Mouse (Mus musculus) heart, embryonic 14.5 days (tissue): ENCODE data around the gene Rapgef2. TPM values are rescaled to one million over a fixed set of nuclear protein-coding genes. Genes with fewer than 3 reads are reported as not detected.
"Not testable (repeated sequence)": the region's sequence is repeated elsewhere in the genome, so short reads cannot be mapped to it uniquely, and the experiment has no call there.

ENCODE experiments used
- ATAC-seq: fragments of 200-750 bp; cut with Nextera tagmentation; 2 replicates; pipeline ENCODE4 v1.8.0; 2017; ENCODE audit warnings: low read depth, moderate TSS enrichment; ENCODE audit not compliant: insufficient number of reproducible peaks, insufficient read depth, low FRiP score
- H3K27ac ChIP-seq, 2 experiments: fragments of 200-500 bp in 1 of 2; fragments of 300-500 bp in 1 of 2; sonication (generic) in 1 of 2; replicated peaks in 1 of 2; 2 replicates each; pipeline ENCODE4 v1.5.1; 2012 to 2014; ENCODE audit warnings: low read depth in 2 of 2, low read length in 2 of 2, control low read depth in 1 of 2, mild to moderate bottlenecking in 1 of 2, mixed read lengths in 1 of 2; ENCODE audit not compliant: control insufficient read depth in 1 of 2, insufficient read depth in 1 of 2
- H3K27me3 ChIP-seq: fragments of 300-500 bp; sonication (generic); 2 replicates; pipeline ENCODE4 v1.6.1; 2014; ENCODE audit warnings: mild to moderate bottlenecking, low read length, control low read depth; ENCODE audit not compliant: control insufficient read depth, insufficient read depth
- H3K36me3 ChIP-seq: fragments of 300-500 bp; sonication (generic); 2 replicates; pipeline ENCODE4 v1.6.1; 2014; ENCODE audit warnings: mild to moderate bottlenecking, control low read depth, low read length, mixed read lengths; ENCODE audit not compliant: control insufficient read depth, insufficient read depth
- H3K4me1 ChIP-seq, 2 experiments: fragments of 200-500 bp in 1 of 2; fragments of 300-500 bp in 1 of 2; sonication (generic) in 1 of 2; 2 replicates each; pipeline ENCODE4 v1.6.1; 2012 to 2014; ENCODE audit warnings: low read length in 2 of 2, control low read depth in 1 of 2, mixed read lengths in 1 of 2; ENCODE audit not compliant: control insufficient read depth in 2 of 2, insufficient read depth in 2 of 2
- H3K4me2 ChIP-seq: fragments of 300-500 bp; sonication (generic); 2 replicates; pipeline ENCODE4 v1.6.1; 2014; ENCODE audit warnings: mild to moderate bottlenecking, low read length
- H3K4me3 ChIP-seq, 2 experiments: fragments of 200-500 bp in 1 of 2; fragments of 300-500 bp in 1 of 2; sonication (generic) in 1 of 2; 2 replicates each; pipeline ENCODE4 v1.5.1; 2012 to 2014; ENCODE audit warnings: low read length in 2 of 2, mild to moderate bottlenecking in 2 of 2, control low read depth in 1 of 2, low read depth in 1 of 2, moderate library complexity in 1 of 2; ENCODE audit not compliant: control insufficient read depth in 1 of 2, insufficient read depth in 1 of 2
- H3K9ac ChIP-seq: fragments of 300-500 bp; sonication (generic); 2 replicates; pipeline ENCODE4 v1.6.1; 2014; ENCODE audit warnings: mild to moderate bottlenecking, low read length
- H3K9me3 ChIP-seq: fragments of 300-500 bp; sonication (generic); 2 replicates; pipeline ENCODE4 v1.6.1; 2016; ENCODE audit warnings: low read length, control low read depth; ENCODE audit not compliant: control insufficient read depth
- WGBS: fragments of 180-500 bp; shearing (Covaris S2); extraction: QIAGEN DNeasy Blood & Tissue Kit; methylation state at CpG from one replicate; pipeline ENCODE4 v1.1.7; 2014; 5-methylcytosine and 5-hydroxymethylcytosine counted together
- polyA plus RNA-seq: library from polyadenylated mRNA; unstranded; fragments of >200 nt; fragmentation: Nextera tagmentation; extraction: Ambion mirVana; gene quantifications from 2 replicates; pipeline ENCODE4 v1.2.1, GENCODE M21; 2014

Rapgef2 gene
- polyA plus RNA-seq, 1 experiment from 2014 or later, result 7.3 TPM

DNA sequence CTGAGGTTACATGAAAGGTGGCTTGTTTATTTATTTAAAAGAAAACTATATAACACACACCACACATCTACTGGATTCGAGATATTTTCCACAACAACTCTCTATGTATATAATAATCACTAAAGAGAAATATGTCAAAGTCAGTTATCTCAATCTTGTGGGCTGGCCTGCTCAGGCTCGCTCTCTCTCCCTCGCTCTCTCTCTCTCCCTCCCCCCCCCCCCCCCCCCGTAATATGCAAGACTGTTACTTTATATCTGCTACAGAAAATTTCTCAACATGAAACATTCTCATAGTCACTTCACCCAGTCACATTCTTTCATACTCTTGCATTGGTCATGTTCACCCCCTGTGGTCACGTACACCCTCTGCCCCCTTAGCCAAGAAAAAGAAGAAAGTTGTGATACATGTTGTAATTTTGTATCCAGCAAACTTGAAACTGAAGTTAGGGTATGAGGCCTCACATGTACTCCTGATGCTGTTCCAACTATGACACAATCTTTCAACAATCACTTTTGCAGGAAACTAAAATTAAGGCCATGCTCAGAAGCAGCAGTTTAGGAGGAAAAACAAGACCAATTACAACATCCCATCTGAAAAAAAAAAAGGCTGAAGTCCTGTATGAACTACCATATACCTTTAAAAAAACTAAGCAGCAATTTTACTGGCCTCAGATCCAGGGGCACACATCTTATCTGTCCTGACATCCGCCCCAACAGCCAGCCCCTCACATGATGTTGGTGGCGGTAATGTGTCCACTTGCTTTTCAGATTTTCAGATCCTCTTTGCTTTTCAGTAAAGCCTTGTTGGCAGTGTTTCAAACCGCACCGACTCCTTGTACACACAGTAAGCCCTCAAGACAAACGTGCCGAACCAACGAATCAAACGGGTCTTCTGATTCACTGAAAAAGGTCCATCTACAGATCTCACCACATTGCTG is 52.6 kb downstream of the Rapgef2 start:
- WGBS, result 59% methylated on average over 13 of the region's 13 CpGs
- Histone ChIP-seq H3K9me3 (no peaks in the 10 kb centered on the region), H3K27me3 (no peaks in the 10 kb centered on the region), H3K27ac (peak overlapping the region; percentile 47 to 50; a peak in 2 of 4 replicates), H3K9ac (no peak overlapping the region), H3K4me2 (no peak overlapping the region; the same call in 1 of the 2 replicates), H3K36me3 (no peaks in the 10 kb centered on the region), H3K4me1 (peaks cover 6 to 33% of the 10 kb centered on the region in 2 experiments), H3K4me3 (no peak overlapping the region)
- no peak for ATAC-seq

DNA sequence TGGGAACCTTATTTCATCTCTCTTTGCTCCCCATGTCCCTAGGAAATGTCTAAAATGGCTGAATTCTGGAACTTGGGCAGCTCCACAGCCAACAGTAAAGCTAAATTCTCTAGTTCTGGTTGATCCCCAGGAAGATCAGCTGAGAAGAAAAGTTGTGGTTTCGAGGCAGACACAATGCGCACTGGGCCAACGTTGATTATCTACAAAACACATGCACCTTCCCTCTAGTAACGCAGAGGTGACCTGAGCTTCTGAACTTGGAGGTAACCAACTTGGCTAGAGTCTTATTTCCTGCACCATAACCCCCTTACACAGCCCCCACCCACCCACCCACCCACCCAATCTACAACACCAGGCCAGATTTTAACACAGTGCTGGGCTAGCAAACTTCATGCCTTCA is 55.6 kb downstream of the Rapgef2 start:
- 97% methylated on average over 4 of the region's 4 CpGs for WGBS
- Histone ChIP-seq H3K36me3 (no peaks in the 10 kb centered on the region), H3K4me3 (no peak overlapping the region), H3K9ac (no peak overlapping the region), H3K27ac (no peak overlapping the region), H3K9me3 (no peaks in the 10 kb centered on the region), H3K4me2 (no peak overlapping the region), H3K27me3 (no peaks in the 10 kb centered on the region), H3K4me1 (peaks cover 2 to 11% of the 10 kb centered on the region in 2 experiments)
- ATAC-seq, result no peak

DNA sequence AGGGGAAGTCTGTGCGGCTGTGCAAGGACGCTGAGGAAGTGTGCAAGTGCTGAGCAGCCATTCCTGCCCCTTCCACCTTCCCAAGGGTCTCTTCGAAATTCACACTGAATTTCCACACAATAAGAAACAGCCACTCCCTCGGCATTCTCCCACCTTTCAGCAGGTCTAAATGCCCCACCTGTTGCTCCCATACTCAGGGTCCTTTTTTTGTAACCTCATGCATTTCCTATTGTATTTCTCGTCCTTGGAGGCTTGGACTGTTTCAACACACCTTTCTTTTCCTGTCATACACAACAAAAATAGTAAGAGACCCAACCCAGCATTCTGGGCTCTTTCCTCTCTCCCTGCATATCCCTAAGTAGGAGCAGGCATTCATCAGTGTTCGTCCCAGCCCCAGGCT is 56.8 kb downstream of the Rapgef2 start:
- H3K4me1 ChIP-seq, result peaks cover 2 to 11% of the 10 kb centered on the region in 2 experiments
- 65% methylated on average over 6 of the region's 6 CpGs for WGBS
- no peak overlapping the region for H3K27ac ChIP-seq
- no peaks in the 10 kb centered on the region for H3K9me3 ChIP-seq
- no peak overlapping the region for H3K4me2 ChIP-seq
- no peak overlapping the region for H3K9ac ChIP-seq
- H3K27me3 ChIP-seq, result no peaks in the 10 kb centered on the region
- no peak for ATAC-seq
- no peak overlapping the region for H3K4me3 ChIP-seq
- H3K36me3 ChIP-seq, result no peaks in the 10 kb centered on the region

DNA sequence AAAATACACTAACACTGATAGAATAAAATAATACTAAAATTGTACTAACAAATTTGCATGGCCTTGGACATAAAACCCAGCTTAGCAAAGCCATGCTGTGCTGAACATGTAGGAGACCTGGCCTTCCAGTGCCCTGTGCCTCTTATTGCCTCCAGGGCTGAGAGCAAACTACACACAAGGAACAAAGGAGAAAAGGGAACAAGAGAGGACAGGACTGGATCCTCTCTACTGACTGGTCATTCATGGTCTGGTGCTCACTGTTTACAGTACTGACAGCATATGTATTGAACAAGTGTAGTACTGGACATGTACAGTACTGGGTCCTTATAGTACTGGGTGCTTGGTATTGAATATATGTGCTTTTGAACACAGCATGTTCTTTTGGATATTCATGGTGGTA is 58.0 kb downstream of the Rapgef2 start:
- H3K27me3 ChIP-seq, result no peaks in the 10 kb centered on the region
- H3K9ac ChIP-seq, result no peak overlapping the region
- ATAC-seq, result no peak
- H3K4me2 ChIP-seq, result no peak overlapping the region
- H3K36me3 ChIP-seq, result no peaks in the 10 kb centered on the region
- H3K4me3 ChIP-seq, result no peak overlapping the region
- no peaks in the 10 kb centered on the region for H3K9me3 ChIP-seq
- H3K27ac ChIP-seq, result no peak overlapping the region
- H3K4me1 ChIP-seq, result peaks cover 0 to 3% of the 10 kb centered on the region in 2 experiments; a peak in 2 of 4 replicates

DNA sequence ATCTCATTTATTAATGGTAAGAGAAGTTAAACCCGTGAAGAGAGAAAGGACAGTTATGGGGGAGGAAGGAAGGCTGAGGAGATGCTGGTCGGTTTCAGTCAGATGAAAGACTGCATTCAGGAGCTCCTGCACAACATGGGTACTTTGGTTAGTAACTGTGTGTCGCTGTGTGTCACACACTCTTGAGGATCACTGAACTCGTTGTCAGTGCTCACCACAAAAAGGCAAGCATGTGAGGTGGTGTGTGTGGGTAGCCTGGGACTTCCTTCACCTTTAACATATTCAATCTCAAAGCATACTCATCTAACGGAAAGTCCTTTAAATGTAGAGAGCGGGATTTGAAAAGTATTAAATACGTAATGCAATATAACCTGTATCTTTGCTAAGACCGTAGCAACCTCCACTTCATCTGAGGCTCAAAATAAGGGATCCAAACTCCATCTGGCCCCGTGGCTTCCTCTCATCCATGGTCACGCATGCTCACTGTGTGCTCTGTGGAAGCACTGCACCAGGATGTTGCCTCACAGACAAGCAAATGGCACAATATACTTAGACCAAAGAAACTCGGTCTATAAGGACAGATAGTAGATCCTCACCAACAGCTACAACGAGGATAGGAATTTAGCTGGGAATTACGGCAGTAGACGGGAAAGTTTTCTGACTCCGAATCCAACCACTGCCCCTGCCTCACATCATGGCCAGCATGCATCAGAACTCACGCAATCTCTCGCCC is 58.8 kb downstream of the Rapgef2 start:
- H3K27me3 ChIP-seq, result no peaks in the 10 kb centered on the region
- no peak overlapping the region for H3K9ac ChIP-seq
- WGBS, result 78% methylated on average over 17 of the region's 17 CpGs
- H3K36me3 ChIP-seq, result no peaks in the 10 kb centered on the region
- ATAC-seq, result no peak
- H3K27ac ChIP-seq, result no peak overlapping the region
- H3K4me1 ChIP-seq, result peaks cover 0 to 3% of the 10 kb centered on the region in 2 experiments; a peak in 2 of 4 replicates
- no peak overlapping the region for H3K4me2 ChIP-seq
- H3K9me3 ChIP-seq, result no peaks in the 10 kb centered on the region
- no peak overlapping the region for H3K4me3 ChIP-seq

DNA sequence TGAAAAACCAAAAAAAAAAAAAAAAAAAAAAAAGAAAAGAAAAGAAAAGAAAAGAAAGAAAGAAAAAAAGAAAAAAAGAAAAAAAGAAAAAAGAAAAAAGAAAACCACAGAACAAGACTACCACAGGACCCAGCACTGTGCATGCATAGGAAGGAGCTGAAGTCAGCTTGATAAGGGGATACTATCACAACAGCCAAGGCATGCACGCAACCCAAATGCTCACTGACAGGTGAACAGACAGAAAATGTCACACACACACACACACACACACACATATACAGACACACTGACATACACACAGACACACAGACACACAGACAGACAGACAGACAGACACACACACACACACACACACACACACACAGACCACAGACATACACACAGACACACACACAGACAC is 59.5 kb downstream of the Rapgef2 start:
- H3K4me3 ChIP-seq, H3K27ac ChIP-seq, H3K36me3 ChIP-seq, H3K4me2 ChIP-seq, H3K9ac ChIP-seq, H3K9me3 ChIP-seq, H3K4me1 ChIP-seq, H3K27me3 ChIP-seq, ATAC-seq: not testable (repeated sequence)
- 35% methylated on average over 1 of the region's 1 CpGs for WGBS

DNA sequence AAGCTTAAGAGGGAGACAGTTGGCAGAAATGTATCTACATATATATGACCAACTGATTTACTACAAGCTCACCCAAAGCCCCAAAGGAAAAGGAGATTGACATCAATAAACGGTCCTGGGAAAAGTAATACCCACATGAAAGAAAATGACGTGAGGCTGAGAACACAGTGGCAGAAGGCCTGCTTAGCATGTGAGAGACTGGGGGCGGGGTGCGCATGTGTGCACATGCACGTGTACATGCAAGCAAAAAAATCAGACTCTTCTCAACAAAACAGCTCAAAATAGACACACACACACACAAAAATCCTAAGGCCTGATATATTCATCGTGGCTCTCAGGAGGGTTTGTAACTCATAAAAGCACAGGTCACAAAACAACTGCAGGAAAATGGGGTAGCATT is 60.4 kb downstream of the Rapgef2 start:
- Histone ChIP-seq H3K4me1 (peaks cover 0 to 9% of the 10 kb centered on the region in 2 experiments; a peak in 3 of 4 replicates), H3K9ac (no peak overlapping the region), H3K4me2 (no peak overlapping the region), H3K9me3 (no peaks in the 10 kb centered on the region), H3K27ac (no peak overlapping the region), H3K27me3 (no peaks in the 10 kb centered on the region), H3K36me3 (no peaks in the 10 kb centered on the region), H3K4me3 (no peak overlapping the region)
- 85% methylated on average over 6 of the region's 6 CpGs for WGBS
- no peak for ATAC-seq
